Mouse (Mus musculus): ENCODE measurements around the gene P3h1.
A peak's percentile ranks its signal among the peaks of the same experiment; 100 is the strongest.

Gene P3h1

DNA sequence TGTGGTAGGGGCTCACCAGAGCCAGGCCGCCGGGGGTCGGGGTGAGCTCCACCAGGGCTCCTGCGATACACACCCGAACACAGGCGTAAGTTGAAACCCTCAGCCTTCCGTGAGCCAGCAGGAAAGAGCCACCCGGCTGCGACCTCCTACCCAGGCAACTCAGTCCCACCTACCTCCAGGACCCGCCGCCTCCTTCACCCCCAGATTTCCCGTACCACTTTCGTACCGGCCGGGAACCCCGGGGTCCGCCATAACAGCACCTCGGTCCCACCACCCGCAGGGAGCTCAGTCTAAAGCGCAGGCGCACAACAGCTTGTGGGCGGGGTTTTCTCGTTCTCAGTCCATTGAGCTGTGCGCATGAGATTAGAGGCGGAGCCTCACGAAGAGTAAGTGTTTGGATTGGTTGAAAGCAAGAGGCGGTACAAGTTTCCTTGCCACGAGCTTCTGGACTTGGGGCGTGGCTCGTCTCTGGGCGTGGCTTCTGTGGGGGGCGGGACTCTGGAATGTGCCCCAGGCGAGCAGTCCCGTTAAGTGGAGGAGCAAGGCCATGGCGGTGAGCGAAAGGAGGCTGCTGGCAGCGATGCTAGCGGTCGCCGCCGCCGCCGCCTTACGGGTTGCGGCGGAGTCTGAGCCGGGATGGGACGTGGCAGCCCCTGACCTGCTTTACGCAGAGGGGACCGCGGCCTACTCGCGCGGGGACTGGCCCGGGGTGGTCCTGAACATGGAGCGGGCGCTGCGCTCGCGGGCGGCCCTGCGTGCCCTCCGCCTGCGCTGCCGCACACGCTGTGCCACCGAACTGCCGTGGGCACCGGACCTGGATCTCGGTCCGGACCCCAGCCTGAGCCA lies at the start of gene P3h1, which contains the start of gene AU022252:
TSS of gene P3h1 (plus strand) at position 506 of the 846 bp plus-strand sequence.
TSS of gene AU022252 (minus strand) at position 303 of the 846 bp plus-strand sequence.
- peak; percentile 100 for DNase-seq

DNA sequence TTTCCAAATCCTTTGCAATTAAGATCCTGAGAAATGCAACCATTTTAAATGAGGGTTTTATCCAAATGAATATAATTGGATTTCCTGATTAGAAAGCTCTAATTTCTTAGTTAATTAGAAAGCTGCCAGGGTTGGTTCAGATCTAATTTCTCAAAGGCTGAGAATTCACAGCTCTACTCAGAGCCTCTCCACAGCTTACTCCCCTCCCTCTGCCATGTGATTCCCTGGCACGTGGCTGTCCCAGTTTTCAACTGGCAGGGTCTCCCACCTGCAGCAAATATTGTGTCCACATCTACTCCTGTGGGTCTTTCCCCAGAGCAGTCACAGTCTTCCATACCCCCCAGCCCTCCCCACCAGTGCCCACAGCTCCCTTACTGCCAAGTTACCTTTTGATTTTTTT lies 49.2 kb upstream of the P3h1 start:
- peak; percentile 32 for DNase-seq

GRCm38 (mm10) chr4:119185771-119186170 lies 46.9 kb upstream of the P3h1 start:
- no peak for DNase-seq

DNA sequence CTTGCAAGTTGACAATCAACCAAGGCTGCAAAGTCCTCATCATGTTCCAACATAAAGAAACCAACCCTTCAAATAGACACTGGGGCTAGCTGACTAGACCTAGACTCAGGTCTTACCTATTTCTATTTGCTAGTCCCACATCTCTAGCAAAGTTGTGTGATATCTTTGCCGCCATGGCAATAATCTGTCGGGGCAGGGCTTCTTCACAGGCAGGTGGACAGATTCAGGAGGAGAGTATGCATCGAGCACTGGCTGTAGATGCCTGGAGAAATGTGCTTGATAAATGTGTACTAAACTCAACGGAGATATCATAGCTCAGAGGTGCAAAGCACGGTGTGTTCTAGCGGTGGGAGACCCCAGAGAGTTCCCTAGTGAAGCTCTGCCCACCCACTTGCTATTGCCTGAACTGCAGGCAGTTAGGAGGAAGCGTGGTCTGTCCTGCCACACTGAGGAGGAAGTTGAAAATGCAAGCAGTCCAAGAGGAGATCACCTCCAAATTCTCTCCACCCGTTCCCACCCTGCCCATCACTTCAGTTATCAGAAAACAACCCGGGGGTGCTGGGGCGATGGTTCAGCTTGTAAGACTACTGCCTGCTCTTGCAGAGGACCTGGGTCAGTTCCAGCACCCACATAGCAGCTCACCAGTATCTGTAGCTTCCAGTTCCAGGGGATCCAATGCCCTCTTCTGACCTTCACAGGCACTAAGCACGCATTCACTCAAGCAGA lies 44.5 kb upstream of the P3h1 start:
- DNase-seq = no peak

- no peak for DNase-seq
Observed at GRCm38 (mm10) chr4:119189392-119189791, 43.3 kb upstream of the P3h1 start.

DNA sequence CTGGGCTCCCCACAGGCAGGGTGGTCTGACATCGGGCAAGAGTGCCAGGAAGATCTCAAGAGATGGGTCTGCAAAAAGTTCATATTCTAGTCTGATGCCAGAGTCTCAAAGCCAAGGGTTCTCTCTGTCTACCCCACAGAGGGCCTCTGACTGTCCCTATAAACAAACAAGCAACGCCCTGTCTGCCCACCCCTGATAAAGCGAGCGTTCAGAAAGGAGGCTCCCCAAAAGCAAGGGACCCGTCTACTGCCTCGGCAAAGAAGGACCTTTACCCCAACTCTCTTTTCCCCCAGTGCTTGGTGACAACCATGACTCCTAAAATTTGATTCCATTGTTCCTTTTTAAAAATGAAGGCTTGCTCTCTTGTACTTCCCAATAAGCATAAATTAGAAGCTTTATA lies 42.9 kb upstream of the P3h1 start, which contains the start of gene Ermap:
TSS of gene Ermap (minus strand) at position 148 of the 400 bp plus-strand sequence.
- no peak for DNase-seq

- DNase-seq = no peak
Observed at GRCm38 (mm10) chr4:119190618-119191017, 42.1 kb upstream of the P3h1 start.

DNA sequence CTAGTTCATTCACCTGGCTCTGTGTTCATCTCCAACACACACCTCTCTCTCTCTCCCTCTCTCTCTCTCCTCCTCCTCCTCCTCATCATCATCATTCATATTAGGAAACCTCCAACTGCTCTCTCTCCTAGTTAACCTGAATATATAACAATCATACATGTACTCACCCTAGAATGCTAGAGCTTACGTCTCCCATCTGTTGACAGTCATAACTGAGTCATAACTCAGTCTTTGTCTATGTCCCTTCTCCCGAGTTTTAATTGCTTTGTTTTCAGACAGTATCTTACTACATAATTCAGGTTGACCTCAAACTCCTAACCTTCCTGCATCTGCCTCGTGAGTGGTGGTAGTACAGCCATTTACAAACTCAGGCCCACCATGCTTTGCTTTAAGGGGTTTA lies 41.4 kb upstream of the P3h1 start:
- DNase-seq = no peak

DNA sequence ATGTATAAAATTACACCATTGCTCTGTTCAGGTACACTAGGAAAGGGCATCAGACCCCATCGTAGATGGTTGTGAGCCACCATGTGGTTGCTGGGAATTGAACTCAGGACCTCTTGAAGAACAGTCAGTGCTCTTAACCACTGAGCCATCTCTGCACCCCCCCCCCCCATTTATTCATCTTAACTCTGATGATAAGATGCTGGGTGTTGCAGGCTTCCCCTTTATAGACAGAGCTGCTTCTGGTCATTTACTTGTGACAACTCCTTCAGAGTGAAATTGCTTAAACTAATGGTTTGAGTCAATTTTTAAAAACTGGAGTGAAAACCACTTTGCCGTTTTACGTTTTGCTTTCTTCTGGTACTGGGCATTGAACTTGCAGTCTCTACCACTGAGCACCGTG lies 40.0 kb upstream of the P3h1 start:
- no peak for DNase-seq

GRCm38 (mm10) chr4:119194909-119195581 lies 37.7 kb upstream of the P3h1 start, which contains the start of gene Svbp:
Svbp (plus strand) TSS chr4:119195306.
- peak; percentile 92 for DNase-seq

GRCm38 (mm10) chr4:119195582-119196320 lies 37.0 kb upstream of the P3h1 start:
- DNase-seq = no peak

GRCm38 (mm10) chr4:119198105-119198504 lies 34.6 kb upstream of the P3h1 start:
- no peak for DNase-seq

DNA sequence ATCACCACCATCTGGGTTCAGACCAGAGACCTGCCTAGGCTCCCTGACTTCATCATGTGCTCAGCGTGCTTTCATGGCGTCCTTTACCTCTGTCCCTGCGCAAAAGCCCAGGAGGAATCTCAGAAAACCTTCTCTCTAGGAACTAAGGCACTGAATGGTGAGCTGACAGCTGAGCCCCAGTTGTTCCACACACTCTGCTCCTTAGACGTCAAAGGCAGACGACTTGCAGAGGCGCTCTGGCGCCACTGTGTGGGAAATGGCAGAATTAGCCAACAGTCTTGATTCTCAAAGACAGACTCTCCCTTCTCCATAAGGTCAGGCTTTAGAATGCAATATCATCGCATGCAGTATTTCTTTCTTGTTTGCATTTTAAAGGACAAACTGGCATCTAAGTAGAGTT lies 28.0 kb upstream of the P3h1 start:
- DNase-seq = peak; percentile 80

DNA sequence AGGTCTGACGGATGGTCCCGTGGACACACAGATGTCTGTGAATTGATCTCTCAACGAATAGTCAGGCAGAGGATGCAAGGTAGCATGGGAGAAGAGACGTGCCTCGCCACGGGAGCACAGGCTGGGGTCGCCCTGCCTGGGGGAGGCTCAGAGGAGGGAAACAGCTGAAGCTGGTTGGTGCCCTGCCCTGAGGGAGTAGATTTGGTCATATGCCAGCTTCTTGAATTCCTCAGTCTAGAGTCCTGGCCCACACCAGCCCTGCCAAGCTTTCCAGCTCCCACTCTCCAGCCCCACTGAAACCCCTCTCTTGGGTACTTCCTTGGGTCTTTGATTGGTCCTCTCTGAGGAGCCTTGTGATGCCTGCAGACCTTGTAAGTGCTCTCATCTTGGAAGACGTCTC lies 16.0 kb upstream of the P3h1 start:
- DNase-seq = peak; percentile 17

DNA sequence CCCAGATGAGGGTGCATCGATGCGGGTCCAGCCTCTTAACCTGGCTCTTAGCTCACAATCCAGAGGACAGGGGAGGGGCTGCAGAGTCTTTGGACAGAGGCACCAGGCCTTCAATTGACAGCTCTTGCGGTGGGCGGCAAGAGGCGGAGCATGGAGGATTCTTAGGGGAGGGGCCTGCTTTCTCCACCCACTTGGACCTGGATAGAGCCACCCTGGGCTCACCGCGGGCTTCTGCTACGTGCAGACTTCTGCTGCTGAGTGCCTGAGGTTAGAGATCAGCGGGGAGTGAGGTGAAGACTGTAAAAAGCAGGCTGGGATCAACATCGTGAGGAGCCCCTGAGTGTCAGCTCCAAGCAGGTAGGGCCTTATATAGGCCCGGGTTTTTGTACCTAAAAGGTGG lies 14.5 kb upstream of the P3h1 start, which contains the start of gene Tmem269:
TSS of gene Tmem269 (minus strand) at position 49 of the 400 bp plus-strand sequence.
- peak; percentile 35 for DNase-seq

DNA sequence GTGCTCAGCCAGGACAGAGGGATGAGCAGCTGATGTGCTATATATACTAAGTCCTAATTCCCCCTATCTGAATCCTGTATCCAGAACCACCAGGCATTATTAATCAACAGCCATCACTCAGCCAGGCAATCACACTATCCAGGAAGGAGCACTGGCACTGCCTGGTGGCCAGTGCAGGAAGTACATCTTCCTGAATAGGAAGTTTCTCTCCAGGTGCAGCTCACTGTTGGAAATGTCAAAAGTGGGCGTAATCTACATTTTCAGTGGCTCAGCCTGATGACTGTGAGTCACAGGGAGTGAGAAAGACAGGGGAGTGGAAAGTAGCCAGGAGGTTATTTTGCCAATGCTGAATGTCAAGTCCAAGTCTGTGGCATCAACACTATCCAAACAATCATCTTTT lies 9.0 kb upstream of the P3h1 start:
- peak; percentile 82 for DNase-seq

DNA sequence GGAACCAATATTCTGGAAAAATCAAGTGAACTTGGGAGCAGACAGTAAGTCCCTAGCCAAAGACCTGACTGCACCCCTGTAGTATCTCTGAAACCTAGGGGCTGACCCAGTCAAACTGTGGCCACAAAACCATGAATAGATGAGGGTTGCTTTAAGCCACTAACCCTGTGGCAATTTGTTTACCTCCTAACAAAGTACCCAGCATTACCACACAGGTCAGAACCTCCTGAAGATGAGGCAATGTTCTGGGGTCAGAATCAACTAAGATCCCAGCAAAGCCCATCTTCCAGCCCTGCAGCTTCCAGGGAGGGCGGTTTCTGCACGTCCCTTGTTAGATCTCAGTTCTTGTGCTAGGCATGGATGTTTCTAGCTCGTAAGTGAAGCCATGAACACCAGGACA lies 8.2 kb upstream of the P3h1 start:
- DNase-seq = no peak

GRCm38 (mm10) chr4:119225719-119226118 lies 7.0 kb upstream of the P3h1 start:
- no peak for DNase-seq

DNA sequence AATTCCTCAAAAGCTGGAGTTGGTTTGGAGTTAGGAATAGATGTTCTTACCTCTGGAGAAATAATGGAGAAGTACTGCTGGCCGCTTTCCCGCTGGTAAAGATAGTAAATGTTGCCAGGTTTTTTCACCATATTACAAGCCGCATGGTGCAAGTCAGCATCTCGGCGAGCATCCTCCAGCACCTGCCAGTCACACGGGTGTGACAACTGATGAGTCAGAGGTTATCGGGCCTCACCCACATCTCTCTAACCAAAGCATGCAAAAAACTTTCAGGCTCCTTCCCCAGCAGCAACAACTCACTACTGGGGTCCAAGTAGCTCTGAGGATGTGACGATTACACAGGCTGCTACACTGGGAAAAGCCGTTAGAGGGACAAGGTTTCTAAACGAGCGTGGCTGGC lies 6.0 kb upstream of the P3h1 start:
- no peak for DNase-seq

- DNase-seq = peak; percentile 70
Observed at GRCm38 (mm10) chr4:119233256-119233901, 664 bp downstream of the P3h1 start.

DNA sequence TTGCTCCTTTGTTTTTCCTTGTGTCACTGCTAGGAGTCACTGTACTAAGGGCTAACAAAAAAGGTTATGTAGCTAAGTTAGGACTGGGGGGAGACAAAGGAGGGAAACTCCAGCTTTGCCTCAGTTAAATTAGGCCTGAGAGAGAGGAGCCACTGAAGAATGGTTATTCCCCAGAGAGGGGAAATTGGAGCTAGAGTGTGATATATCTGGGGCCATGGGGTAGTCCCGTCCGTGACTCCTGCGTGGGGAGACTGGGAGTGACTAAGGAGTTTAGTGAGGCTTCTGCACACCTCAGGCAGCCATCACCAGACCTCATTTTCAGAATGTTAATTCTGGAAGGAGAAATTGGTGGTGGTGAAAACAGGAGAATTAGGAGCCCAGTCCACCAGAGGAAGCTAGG lies 1.6 kb downstream of the P3h1 start:
- DNase-seq = no peak

- DNase-seq = no peak
Observed at GRCm38 (mm10) chr4:119238661-119239060, 5.9 kb downstream of the P3h1 start.
